Mouse (Mus musculus) induced T-regulatory cell, adult 2 months (primary cell): Measurements from ENCODE around the gene Zdhhc7.

ENCODE experiments used
- DNase-seq: peaks from one replicate; pipeline ENCODE4 v3.0.0-alpha.2; 2012; ENCODE audit warnings: low read depth

The Zdhhc7 gene

DNA sequence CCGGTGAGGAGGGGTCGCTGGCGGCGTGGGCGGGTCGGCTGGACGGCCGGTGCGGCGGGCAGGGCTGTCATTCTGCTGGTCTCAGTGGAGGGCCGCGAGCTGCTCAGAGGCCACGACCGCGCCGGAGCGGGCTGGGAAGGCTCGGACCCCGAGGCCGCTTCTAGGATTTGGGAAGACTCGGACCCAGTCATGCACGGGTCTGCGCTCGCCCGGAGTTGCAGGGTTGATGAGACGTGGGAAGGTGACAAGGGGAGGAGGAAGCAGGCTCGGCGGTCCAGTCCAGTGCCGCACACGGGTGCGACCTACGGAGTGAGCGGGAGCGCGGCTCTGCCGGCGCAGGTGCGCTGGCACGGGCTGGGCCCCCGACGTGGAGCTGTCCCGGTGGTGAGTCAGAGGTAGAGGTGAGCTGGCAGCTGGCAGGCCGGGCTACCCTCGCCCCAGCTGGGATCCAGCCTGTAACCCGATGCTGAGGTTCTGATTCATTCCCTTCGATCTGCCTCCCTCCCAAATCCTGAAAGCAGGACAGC, 13.1 kb upstream of the Zdhhc7 start:
- DNase-seq, result peak; percentile 51

DNA sequence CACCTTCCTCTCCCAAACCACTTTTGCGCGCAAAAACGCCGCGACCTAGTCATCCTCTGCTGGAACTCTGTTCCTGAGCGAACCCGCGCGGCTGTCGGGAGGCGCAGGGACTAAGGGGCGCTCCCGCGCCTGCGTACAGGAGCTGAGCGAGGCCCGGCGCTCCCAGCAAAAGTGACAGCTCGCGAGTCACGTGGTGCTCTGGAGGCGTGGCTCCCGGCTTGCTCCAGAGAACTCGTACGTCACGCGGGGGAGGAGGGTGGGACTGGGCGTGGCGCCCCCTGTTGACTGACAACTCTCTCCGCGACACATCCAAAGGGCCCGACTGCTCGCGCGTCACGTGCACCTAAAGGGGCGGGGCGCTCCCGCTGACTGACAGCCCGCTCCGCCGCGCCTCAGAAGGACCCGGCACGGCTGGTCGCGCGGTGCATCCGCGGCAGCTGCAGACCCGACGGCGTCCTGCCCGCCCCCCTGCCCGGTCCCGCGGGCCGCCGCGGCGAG, 12.5 kb upstream of the Zdhhc7 start, which contains the start of gene 6430548M08Rik:
6430548M08Rik (plus strand) TSS at position 395 of the 498 bp plus-strand sequence.
- DNase-seq, result peak; percentile 100

DNA sequence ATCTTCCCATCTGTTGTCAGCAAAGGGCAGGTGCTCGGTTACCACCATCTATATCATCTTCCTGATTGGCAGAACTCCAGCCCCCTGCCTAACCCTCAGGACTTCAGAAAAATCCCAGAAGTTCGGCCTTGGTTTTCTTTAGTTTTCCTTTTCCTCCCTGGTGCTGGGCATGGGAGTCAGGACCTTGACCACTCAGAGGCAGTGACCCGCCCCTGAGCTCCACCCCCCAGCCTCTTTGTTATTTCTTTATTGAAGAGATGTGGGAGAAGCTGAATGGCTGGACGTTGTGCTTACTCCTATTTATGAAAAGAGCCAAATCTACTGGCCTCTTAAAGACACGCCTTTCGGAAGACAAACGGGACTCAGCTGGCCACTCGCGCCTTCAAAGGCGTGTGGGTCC, 12.0 kb upstream of the Zdhhc7 start:
- no peak for DNase-seq

DNA sequence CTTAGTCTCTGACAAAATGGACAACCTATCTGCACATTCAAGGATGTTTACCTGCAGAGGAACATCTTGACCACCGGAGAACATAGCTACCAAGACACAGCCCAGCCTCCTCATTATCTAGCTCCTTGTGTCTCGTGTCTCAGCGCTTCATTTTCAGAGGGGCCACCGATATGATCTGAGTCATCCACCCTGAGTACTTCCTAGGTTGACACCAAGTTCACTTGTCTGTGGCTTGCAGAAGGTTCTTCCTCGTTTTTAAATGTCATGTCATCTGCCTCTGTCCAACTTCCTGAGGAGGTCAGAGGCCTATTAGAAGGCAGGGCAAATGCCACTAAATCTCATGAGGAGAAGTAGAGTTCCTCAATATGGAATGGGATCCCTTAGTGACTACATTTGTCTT, 11.3 kb upstream of the Zdhhc7 start:
- DNase-seq, result peak; percentile 38

DNA sequence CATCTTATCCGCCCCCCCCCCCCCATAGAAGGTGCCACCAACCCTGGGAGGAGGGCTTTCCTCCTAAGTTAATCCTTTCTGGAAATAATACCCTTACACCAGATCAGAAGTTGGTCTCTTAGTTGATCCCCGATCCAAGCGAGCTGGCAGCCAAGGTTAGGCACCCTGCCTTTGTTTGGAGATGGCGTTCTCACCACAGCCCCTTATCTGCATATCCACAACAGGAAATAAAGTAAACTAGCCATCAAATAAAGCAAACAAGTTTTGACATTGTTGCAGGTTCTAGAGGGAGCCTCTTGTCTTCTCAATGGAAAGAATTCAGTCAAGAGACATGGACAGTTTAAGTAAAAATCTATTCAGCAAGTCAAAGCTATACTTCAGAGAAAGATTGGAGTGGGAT, 10.1 kb upstream of the Zdhhc7 start:
- no peak for DNase-seq

DNA sequence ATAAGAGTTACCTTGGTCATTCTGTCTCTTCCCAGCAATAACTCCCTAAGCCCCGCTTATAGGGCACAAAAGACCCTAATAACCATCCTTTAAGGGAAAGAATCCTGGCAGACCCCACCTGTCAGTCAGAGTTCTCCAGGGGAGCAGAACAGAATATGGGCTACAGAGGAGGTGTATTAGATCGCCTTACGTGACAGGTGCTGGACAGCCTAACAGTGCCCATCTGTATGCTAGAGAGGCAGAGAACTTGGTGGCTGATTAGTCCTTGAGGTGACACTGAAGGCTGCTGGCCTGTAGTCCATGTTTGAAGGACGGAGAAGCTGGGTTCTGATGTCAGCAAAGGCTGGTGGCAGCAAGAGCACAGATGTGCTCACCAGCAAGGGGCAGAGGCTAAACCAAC, 9.7 kb upstream of the Zdhhc7 start:
- DNase-seq, result no peak

DNA sequence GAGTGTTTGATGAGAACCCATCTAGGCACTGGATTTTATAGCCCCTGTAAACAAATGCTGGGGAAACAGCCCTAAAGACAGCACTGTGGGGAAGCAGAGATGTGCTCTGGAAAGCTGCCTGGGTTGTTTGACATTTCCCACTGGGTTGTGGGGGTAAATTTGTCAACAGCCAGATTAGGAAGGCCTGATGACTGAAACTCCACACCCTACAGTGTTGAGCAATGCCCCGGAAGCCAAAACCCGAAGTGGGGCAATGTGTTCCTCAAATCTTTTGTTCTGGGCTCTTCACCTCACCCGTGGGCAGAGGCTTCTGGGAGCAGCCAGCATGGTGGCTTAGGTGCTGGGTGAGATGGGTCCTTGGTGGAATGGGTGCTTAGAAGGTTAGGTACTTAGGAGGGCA, 7.9 kb upstream of the Zdhhc7 start:
- DNase-seq, result no peak

DNA sequence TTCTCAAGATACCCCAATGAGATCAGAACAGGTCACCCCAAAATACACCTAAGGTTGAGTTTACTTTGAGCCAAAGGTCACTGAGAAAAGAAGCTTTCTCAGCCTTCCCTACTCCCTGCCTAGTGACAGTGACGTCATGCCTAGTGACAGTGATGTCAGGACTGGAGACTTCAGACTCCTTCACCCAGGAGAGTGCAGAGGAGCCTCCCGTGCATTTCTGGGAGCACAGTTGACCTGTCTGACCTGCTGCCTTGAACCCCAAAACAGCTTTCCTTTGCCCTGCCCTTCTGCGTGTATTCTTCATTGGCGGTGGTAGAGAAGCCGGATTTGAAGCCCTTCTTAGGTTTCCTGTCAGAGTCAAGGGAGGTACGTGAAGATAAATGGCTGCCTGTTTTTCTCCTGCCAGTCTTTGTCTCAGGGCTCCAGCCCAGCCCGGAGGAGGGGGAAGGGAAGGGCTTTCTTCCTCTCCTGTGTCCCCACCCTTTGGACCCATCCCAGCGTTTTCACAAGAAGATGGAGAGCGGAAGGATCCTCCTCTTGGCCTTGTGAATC, 3.5 kb upstream of the Zdhhc7 start:
- peak; percentile 69 for DNase-seq

DNA sequence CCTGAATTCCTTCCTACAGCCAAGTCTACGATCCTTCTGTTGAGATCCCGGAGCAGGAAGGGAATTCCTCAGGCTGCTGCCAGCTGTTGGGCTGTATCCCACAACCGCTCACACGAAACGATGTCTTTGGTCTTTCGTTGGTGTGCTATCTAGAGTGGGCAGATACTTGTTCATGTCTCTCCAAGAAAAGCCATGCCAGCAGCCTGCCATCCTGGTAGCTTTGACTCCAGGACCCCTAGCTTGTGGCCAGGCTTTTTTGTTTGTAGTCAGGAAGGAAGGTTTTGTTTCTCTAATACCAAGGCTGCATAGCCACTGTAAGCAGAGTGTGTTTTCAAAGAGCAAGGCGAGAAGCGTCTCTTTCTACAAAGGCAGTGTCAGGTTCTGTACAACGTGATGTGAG, 2.6 kb upstream of the Zdhhc7 start:
- DNase-seq, result no peak

DNA sequence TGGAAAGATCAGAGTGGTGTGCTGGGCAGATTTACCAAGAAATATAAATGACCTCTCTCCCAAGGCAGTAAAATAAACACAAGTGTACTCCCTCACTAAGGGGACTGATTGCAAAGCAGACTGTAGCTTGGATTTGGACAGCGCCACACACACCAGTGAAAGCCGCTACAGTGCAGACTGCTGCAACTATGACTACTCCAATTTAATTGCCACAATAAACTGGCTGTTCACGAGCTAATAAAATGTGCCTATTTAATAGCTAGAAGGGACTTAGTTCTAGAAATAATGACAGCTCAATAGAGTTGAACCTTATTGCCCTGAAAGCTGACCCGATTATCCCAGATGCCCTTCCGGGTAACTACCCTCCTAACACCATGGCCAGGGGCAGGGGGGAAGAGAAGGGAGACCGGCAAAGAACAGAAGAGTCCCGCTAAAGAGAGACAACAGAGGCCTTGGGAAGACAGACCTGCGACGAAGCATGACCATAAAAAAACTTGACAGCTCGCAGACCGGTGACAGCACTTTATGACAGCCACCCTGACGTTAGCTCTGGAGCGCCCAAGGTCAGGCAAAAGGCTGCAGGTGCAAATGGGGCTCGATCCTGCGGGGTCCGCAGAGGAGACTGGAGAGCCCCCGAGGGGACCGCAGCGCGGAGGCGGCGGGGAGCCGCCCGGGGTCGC, 754 bp downstream of the Zdhhc7 start:
- DNase-seq, result no peak

DNA sequence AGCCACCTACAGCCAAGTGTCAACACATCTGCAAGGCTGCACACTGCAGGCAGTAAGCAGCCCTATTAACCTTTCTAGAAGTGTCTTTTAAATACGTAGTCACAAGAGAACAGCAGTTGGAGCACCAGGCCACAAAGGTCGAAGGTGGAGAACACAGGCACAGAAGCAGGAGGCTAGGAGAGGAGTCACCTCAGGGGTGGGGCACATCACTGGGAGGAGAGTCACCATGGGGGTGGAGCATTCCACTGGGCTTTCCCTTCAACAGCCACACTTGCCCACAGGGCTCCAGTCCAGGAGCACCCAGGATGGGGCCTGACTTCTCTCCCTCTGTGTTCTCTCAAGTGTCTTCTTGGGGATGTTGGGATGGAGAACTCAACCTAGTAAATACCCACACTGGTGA, 4.8 kb downstream of the Zdhhc7 start:
- no peak for DNase-seq

DNA sequence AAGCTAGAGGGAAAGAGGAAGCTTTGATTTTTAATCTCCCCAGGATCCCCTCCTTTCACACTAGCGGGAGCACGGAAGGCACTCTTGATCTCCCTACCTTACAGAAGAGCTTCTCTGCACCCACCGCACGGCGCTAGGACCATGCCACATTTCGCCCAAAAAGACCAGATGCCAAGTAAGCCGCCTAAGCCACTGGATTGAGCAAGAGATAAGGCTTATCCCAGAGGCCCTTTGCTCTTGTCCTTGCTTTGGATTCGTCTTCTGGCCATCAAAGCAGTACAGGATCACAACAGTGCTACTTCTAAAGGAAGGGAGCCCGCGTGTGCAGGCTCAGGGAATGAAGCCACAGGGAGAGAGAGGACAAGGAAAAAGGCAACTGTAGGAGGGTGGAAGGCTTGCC, 6.5 kb downstream of the Zdhhc7 start:
- DNase-seq, result no peak

DNA sequence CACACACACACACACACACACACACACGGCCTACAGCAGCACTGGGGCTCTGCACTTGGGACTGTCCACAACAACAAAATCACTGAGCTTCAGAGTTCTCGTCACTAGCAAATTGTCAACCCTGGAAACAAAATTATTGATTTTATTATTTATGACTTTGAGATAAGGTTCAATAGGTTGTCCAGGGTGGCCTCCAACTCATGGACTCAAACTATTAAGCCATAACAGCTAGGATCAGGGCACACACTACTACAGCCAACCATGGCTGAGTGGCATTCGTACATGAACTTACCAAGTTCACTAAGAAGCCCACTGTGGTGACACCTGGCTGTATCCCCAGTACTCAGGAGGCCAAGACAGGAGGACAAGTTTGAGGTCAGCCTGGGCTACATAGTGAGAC, 8.2 kb downstream of the Zdhhc7 start:
- DNase-seq, result no peak

DNA sequence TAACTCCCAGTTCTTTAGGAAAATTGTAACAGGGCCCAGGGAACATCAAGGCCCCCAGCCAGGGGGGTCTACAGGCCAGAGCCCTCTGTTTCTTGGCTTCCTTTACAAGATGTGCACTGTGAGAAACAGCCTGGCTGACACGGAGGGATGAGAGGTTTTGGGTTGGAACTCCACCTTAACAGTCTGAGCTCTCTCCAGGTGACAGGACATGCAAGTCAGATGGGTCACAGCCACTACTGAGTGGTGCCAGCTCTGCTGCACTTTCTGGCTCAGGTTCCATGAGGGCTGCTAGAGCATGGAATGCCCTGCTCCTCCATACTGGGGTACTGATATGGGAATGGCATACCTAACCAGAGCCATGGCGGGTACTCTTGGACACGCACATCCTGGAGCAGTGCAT, 10.2 kb downstream of the Zdhhc7 start:
- DNase-seq, result no peak

DNA sequence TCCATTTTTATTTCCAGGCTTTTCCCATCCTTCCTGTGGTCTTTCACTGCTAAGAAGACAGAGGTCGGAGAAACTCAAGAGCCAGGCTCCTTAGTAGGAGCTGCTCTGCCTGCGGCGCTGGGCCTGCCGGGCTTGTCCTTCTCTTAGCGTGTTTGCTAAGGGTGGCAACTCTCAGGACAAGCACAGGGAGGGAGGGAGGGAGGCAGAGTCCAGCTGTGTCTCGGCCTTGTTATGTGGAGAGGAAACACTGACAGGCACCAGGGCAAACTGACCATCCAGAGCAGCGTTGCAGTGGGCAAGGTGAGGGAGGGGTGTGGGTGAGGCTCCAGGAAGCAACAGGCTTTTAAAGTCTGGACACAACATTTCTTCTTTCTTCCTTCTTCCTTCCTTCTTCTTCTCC, 11.8 kb downstream of the Zdhhc7 start:
- no peak for DNase-seq

DNA sequence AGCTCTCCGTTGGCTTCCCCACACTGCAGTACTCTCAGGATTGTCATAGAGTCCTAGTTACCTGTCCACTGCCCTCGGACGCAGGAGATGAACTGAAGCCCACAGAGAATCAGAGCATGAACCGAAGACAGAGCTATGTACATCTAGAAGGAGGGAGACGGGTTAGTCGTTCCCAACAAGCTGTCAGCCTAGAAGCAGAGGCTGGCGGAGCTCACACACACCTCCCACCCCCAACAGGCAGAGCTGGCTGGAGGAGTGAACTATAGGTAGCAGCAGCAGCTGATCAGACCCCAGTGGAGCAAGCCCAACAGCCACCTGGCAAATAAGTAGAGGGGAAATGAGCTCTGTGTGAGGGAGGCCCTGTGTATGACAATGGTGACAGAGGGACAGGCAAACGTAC, 16.5 kb downstream of the Zdhhc7 start:
- no peak for DNase-seq

DNA sequence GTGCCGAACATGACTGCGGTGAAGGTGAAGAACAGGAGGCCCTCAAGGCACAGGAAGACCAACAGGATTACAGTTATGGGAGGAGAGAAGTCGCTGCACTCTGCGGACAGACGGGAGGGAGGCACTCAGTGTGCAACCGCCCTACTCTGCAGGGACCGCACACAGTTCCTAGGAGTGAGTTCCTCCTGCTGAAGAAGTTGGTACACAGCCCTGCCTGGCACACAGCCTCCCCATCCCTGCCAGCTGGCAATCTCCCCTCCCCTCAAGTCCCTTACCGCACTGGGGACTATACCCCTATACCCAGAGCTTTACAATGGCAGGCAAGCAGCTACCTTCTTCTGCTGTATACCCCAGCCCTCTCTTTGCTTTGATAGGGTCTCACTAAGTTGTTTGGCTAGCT, 18.0 kb downstream of the Zdhhc7 start:
- DNase-seq, result no peak

DNA sequence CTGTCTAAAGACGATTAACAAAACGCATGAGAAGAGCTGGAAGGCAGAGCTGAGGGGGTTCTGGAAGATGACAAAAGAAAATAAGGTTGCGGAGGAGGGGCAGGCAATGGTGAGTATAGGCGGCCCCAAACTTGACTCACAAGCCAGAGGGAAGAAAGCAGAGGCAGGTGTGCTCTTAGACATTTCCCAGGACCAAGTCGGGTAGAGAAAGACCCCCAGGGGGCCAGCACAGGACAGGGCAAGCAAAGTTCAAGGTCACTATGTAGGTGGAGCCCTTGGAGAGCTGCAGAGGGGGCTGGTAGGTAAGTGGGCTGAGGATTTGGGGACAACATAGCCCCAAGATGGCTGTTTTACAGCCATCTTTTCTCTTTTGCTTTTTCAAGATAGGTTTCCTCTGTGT, 21.9 kb downstream of the Zdhhc7 start:
- DNase-seq, result no peak

DNA sequence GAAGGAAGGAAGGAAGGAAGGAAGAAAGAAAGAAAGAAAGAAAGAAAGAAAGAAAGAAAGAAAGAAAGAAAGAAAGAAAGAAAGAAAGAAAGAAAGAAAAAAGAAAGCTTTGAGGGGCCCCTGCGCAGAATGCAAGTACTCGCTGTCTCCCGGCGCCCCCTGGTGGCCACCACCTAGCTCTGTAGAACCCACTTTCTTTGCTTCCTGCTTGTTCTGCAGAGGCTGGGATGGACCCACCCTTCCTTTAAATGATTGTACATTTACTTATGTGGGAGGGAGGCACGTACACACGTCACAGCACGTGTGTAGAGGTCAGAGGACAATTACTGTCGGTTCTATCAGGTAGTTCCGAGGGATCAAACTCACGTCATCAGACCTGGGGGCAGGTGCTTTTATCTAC, 23.2 kb downstream of the Zdhhc7 start:
- peak; percentile 86 for DNase-seq

DNA sequence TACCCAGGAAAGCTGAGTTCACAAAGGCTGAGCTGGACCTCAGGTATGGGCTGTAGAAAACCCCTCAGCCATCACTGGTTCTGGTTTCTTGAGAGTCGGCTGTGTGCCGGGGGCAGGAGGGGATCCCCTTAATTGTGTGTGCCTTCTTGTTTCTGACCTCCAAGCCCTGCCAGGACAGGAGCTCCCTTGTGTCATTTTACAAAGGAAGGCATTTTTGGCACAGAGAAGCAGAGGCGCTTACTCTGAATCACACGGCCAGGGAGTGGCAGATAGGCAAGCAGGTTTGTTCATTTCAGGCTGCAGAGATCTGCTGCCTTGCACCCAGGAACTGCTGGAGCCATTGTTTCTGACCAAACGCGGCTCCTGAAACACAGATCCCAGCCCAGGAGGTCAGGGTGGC, 25.9 kb downstream of the Zdhhc7 start:
- no peak for DNase-seq

DNA sequence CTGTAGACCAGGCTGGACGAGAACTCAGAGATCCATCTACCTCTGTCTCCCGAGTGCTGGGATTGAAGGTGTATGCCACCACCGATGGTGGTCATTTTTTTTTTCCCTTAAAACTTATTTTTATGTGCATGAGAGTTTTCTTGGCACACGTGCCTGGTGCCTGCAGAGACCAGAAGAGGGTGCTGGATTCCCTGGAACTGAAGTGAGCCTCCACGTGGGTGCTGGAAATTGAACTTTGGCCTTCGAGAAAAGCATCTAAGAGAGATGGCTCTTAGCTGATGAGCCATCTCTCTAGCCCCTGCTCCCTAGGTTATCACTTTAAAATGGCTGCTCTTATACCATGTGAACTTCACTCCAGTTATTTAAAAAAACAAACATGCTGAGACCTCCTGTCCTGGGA, 26.8 kb downstream of the Zdhhc7 start:
- no peak for DNase-seq

DNA sequence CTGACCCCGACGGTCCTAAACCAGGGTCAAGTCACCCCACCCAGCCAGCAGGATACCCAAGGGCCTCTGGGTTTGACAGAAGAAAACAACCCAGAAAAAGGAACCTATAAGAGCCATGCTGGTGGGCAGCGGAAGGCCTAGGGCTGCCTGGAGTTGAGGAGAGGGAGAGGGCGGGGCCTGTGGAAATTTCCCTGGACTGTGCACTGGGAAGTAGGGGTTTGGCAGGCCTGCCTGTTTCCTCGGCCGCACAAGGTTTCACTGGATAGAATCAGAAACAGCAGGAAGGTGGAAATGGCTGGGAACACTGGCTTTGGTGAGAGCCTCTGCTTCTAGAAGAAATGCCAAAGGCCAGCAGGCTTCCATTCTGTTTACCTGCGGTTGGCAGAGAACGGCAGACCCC, 28.5 kb downstream of the Zdhhc7 start:
- no peak for DNase-seq

DNA sequence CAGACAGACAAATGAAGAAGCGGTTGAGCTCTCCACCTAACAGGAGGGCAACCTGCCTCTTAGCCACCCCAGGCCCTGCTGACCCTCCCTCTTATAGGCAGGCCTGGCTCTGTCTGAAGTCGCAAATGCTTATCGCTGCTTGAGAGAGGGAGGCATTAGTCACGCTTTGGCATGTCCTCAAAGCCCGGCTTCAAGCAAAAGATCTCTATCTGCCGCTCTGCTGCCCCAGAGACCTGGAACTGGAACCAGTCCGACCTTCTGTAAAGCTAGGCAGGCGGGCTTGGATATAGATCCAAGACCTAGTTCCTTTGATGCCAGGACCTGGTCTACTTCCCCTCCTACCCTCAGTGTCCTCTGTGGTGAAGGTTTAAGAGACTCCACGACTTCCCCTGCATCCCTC, 29.0 kb downstream of the Zdhhc7 start:
- DNase-seq, result no peak

DNA sequence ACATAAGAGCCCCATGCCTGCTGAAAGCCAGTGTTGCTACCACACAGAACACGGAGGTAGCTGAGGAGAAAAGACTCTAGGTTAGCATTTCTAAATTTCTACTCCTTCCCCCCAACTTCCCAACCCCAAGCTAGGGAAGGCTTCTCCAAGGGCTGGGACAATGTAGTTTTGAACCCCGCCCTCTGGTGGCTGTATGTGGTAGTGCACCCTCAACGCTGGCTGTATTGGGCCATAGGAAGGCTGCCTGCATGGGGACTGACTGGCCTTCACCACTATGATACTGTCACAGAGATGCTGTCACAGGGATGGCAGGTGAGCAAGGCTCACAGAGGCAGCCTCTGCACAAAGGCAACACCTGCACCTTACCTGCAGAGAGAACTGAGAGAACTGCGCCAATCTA, 29.6 kb downstream of the Zdhhc7 start:
- DNase-seq, result peak; percentile 83
